Mouse (Mus musculus) C2C12 (cell line): ENCODE results near the gene Hist1h2be.

Source experiments
- CEBPB ChIP-seq: IDR thresholded peaks from one replicate; pipeline ENCODE4 v1.6.1; 2011; ENCODE audit warnings: low read depth, mild to moderate bottlenecking, control low read depth, moderate library complexity
- CTCF ChIP-seq: IDR thresholded peaks from one replicate; pipeline ENCODE4 v1.5.1; 2011; ENCODE audit not compliant: control insufficient read depth, insufficient read depth, insufficient read length
- FOSL1 ChIP-seq: IDR thresholded peaks from one replicate; pipeline ENCODE4 v1.8.0; 2011; ENCODE audit warnings: mild to moderate bottlenecking, low read length; ENCODE audit not compliant: poor library complexity, insufficient read depth, severe bottlenecking
- MAX ChIP-seq: IDR thresholded peaks from one replicate; pipeline ENCODE4 v1.6.1; 2011; ENCODE audit warnings: mild to moderate bottlenecking, control low read depth
- MYOD1 ChIP-seq: IDR thresholded peaks from one replicate; pipeline ENCODE4 v1.6.1; 2011; ENCODE audit warnings: low read depth; ENCODE audit not compliant: control insufficient read depth, insufficient read length
- MYOG ChIP-seq: IDR thresholded peaks from one replicate; pipeline ENCODE4 v1.6.1; 2011; ENCODE audit not compliant: control insufficient read depth, insufficient read length; ENCODE audit errors: extremely low read depth

DNA sequence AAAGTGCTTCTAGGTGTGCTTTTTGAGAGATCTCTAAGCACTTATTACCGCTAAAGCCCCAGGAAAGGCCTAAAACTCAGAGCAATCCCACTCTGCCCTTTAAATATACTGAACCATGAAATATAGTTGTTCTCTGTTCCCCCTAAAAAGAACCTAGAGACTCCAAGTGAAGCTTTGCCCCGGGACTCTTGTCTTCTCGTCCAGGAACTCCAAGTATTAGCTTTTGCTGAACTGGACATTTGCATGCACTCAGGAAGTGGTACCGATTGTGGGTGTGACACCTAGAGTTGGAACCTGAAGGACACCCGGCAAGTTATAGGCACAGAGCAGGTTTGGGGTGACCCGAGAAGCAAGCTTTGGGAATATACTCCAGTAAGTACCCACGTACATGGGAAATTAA, 29.7 kb downstream of the Hist1h2be start:
- no peak for TF ChIP-seq CTCF
- TF ChIP-seq MYOG: no peak
- TF ChIP-seq CEBPB: no peak
- no peak for TF ChIP-seq MAX
- TF ChIP-seq MYOD1: no peak
- no peak for TF ChIP-seq FOSL1
